Mouse (Mus musculus) left cerebral cortex, postnatal 14 days (tissue): Measurements from ENCODE around the gene Fkbp15. TPM values are rescaled to one million over a fixed set of nuclear protein-coding genes. Genes with fewer than 3 reads are reported as not detected.
A peak's percentile ranks its signal among the peaks of the same experiment; 100 is the strongest.

ENCODE experiments used
- DNase-seq, 2 experiments: peaks; one replicate each; pipeline ENCODE4 v3.0.0; 2021 to 2022; ENCODE audit warnings: low spot score in 2 of 2, mixed read lengths in 1 of 2
- intact Hi-C: fragments of 180-260 bp; cut with DNase I; formaldehyde crosslinking; loops from one replicate; pipeline ENCODE4 v1.15.1; 2025
- total RNA-seq, 2 experiments: library from RNA; stranded (reverse); gene quantifications; 2 replicates each; pipeline ENCODE4 v1.2.3; 2021

Gene Fkbp15
- total RNA-seq, 2 experiments from 2014 or later, result 37.3 to 40.2 TPM

GRCm38 (mm10) chr4:62376123-62376522 is 15.8 kb upstream of the Fkbp15 start:
- intact Hi-C loops, result no loop called here
- DNase-seq, result no peak

GRCm38 (mm10) chr4:62374342-62374741 is 14.0 kb upstream of the Fkbp15 start:
- intact Hi-C loops, result no loop called here
- no peak for DNase-seq

GRCm38 (mm10) chr4:62373668-62374067 is 13.3 kb upstream of the Fkbp15 start:
- DNase-seq, result no peak
- intact Hi-C loops, result no loop called here

GRCm38 (mm10) chr4:62372818-62373520 is 12.6 kb upstream of the Fkbp15 start:
- intact Hi-C loops, result no loop called here
- DNase-seq, result no peak

- intact Hi-C loops, result no loop called here
- DNase-seq, result no peak
Observed at GRCm38 (mm10) chr4:62372410-62372809, 12.1 kb upstream of the Fkbp15 start.

- no peak for DNase-seq
Observed at GRCm38 (mm10) chr4:62369091-62369490, 8.7 kb upstream of the Fkbp15 start.

GRCm38 (mm10) chr4:62367586-62367985 is 7.2 kb upstream of the Fkbp15 start:
- intact Hi-C loops, result no loop called here

More at GRCm38 (mm10) chr4:62369091-62369490, 8.7 kb upstream of the Fkbp15 start:
- intact Hi-C loops, result no loop called here

GRCm38 (mm10) chr4:62366291-62366690 is 5.9 kb upstream of the Fkbp15 start:
- intact Hi-C loops, result no loop called here
- DNase-seq, result no peak

More at GRCm38 (mm10) chr4:62367586-62367985, 7.2 kb upstream of the Fkbp15 start:
- no peak for DNase-seq

GRCm38 (mm10) chr4:62364299-62364698 is 4.0 kb upstream of the Fkbp15 start:
- DNase-seq, result no peak
- intact Hi-C loops, result loop anchor here (5.0 kb wide), 1 partner anchor 43 kb away; the partner anchor contains the start of genes Cdc26 and Prpf4

GRCm38 (mm10) chr4:62362437-62362836 is 2.1 kb upstream of the Fkbp15 start:
- intact Hi-C loops, result loop anchor here (5.0 kb wide), 1 partner anchor 45 kb away; the partner anchor contains the start of genes Cdc26 and Prpf4
- DNase-seq, result no peak

- DNase-seq, result no peak
- intact Hi-C loops, result loop anchor here (5.0 kb wide), 1 partner anchor 45 kb away; the partner anchor contains the start of genes Cdc26 and Prpf4
Observed at GRCm38 (mm10) chr4:62361997-62362396, 1.6 kb upstream of the Fkbp15 start.

- intact Hi-C loops, result loop anchor here (5.0 kb wide), 1 partner anchor 46 kb away; the partner anchor contains the start of genes Cdc26 and Prpf4
- no peak for DNase-seq
Observed at GRCm38 (mm10) chr4:62361571-62361970, 1.2 kb upstream of the Fkbp15 start.

- DNase-seq, result peak in 1 of 2 experiments; percentile 5
- intact Hi-C loops, result loop anchor here (5.0 kb wide), 1 partner anchor 46 kb away; the partner anchor contains the start of genes Cdc26 and Prpf4
Observed at GRCm38 (mm10) chr4:62360805-62361455, 582 bp upstream of the Fkbp15 start.

- intact Hi-C loops, result no loop called here
- DNase-seq, result no peak
Observed at GRCm38 (mm10) chr4:62359256-62359775, 1.0 kb downstream of the Fkbp15 start.

- intact Hi-C loops, result no loop called here
- DNase-seq, result no peak
Observed at GRCm38 (mm10) chr4:62357631-62358148, 2.7 kb downstream of the Fkbp15 start.

GRCm38 (mm10) chr4:62349371-62349770 is 11.0 kb downstream of the Fkbp15 start:
- intact Hi-C loops, result no loop called here
- no peak for DNase-seq

GRCm38 (mm10) chr4:62348329-62348705 is 12.0 kb downstream of the Fkbp15 start:
- intact Hi-C loops, result no loop called here
- DNase-seq, result no peak

- no peak for DNase-seq
- intact Hi-C loops, result no loop called here
Observed at GRCm38 (mm10) chr4:62347605-62348328, 12.6 kb downstream of the Fkbp15 start.

GRCm38 (mm10) chr4:62345827-62346226 is 14.5 kb downstream of the Fkbp15 start:
- no peak for DNase-seq
- intact Hi-C loops, result no loop called here
